In genomic region chr19:12466204-12466603, GRCm38 (mm10) we compare ENCODE assay signal across 9 mouse cellular contexts. TPM values are rescaled to one million over a fixed set of nuclear protein-coding genes. Genes with fewer than 3 reads are reported as not detected.
DNase-seq lines count a peak whose midpoint lies in the region; ATAC-seq and TF ChIP-seq lines count a peak whose summit lies in the region.
"Had no signal": no experiment of that assay in that cellular context is flagged by ENCODE, and none has a peak within 500 bp of the region (broad histone marks: within the 10 kb centered on the region; RNA-seq: fewer than 3 reads in every experiment).

No protein-coding gene starts in this region.

- peak; percentile 73 for DNase-seq in CD4-positive helper T cell, adult 2 months (ENCODE audit: low read depth, low spot score)
- DNase-seq in Patski (ENCODE audit: low read depth, low spot score): no peak
- DNase-seq in cerebellum, postnatal 4 days (ENCODE audit: low spot score in 2 of 2): peak; percentile 38 to 49
- DNase-seq in gastrocnemius, postnatal 14 days: peak; percentile 50
- DNase-seq in liver, embryonic 13.5 days: no peak
- DNase-seq in naive thymus-derived CD4-positive, alpha-beta T cell, adult 2 months (ENCODE audit: low read depth): peak; percentile 84
- peak; percentile 56 for DNase-seq in thymus, postnatal 0 days (ENCODE audit: low spot score)

- no peaks in the 10 kb centered on the region for H3K36me3 ChIP-seq in kidney, embryonic 14.5 days (ENCODE audit: control insufficient read depth, insufficient read depth, low read length)
- H3K36me3 ChIP-seq in liver, embryonic 13.5 days: peaks cover 4% of the 10 kb centered on the region; the same call in 1 of the 2 replicates

- no peak overlapping the region for H3K9ac ChIP-seq in kidney, embryonic 14.5 days (ENCODE audit: low read depth, low read length)
- H3K9ac ChIP-seq in liver, embryonic 13.5 days: no peak overlapping the region

- no peaks in the 10 kb centered on the region for H3K27me3 ChIP-seq in Patski
- H3K27me3 ChIP-seq in kidney, embryonic 14.5 days (ENCODE audit: control insufficient read depth, insufficient read depth, low read length): no peaks in the 10 kb centered on the region
- H3K27me3 ChIP-seq in liver, embryonic 13.5 days: no peaks in the 10 kb centered on the region

- no peak overlapping the region for H3K4me3 ChIP-seq in kidney, embryonic 14.5 days (ENCODE audit: low read length)
- no peak overlapping the region for H3K4me3 ChIP-seq in liver, embryonic 13.5 days (replicated peaks)

- H3K27ac ChIP-seq in kidney, embryonic 14.5 days (ENCODE audit: low read depth, low read length): no peak overlapping the region
- no peak overlapping the region for H3K27ac ChIP-seq in liver, embryonic 13.5 days

- no peak overlapping the region for H3K4me2 ChIP-seq in kidney, embryonic 14.5 days (replicated peaks; ENCODE audit: low read depth, low read length)
- H3K4me2 ChIP-seq in liver, embryonic 13.5 days: no peak overlapping the region

- in situ Hi-C loops in Patski (cut with MboI; ENCODE audit: low pct_unique_long_range_greater_than_20kb): loop anchor here (5.0 kb wide), 2 partner anchors 34 to 36 kb away; partner anchors contain the start of gene Dtx4

- CTCF ChIA-PET in Patski (lab: Charles Lee): interaction anchor here (1.0 to 10.7 kb wide), 9 partner anchors 9 to 126 kb away, joined by 3 to 119 read pairs (median 4); partner anchors contain the start of gene Dtx4

- TF ChIP-seq CTCF in Patski (IDR thresholded peaks at IDR 0.05): peak; percentile 91

- POLR2A ChIA-PET in Patski (lab: Charles Lee): no interaction called here

- H3K9me3 ChIP-seq in kidney, embryonic 14.5 days (ENCODE audit: control insufficient read depth, low read length): no peaks in the 10 kb centered on the region
- H3K9me3 ChIP-seq in liver, embryonic 13.5 days (replicated peaks): no peaks in the 10 kb centered on the region

- intact Hi-C loops in gastrocnemius, postnatal 14 days (cut with DNase I; ENCODE audit: low total_unique reads): loop anchor here (5.0 kb wide), 1 partner anchor 36 kb away; the partner anchor contains the start of gene Dtx4

- H3K4me1 ChIP-seq in kidney, embryonic 14.5 days (ENCODE audit: control insufficient read depth, insufficient read depth, low read length): no peaks in the 10 kb centered on the region
- H3K4me1 ChIP-seq in liver, embryonic 13.5 days (replicated peaks): no peaks in the 10 kb centered on the region

- peak; percentile 52 for ATAC-seq in Patski
- ATAC-seq in kidney, embryonic 14.5 days (ENCODE audit: low FRiP score, low TSS enrichment): peak; percentile 72
- peak; percentile 11; the same call in 1 of the 2 replicates for ATAC-seq in liver, embryonic 13.5 days (ENCODE audit: low read depth)

- WGBS in kidney, embryonic 14.5 days: 30% methylated on average over 7 of the region's 7 CpGs
- WGBS in liver, embryonic 13.5 days (ENCODE audit: insufficient replicate concordance): 20% methylated on average over 7 of the region's 7 CpGs

RNA-seq across cellular contexts. Expression of gene Mpeg1, which starts 5.6 kb away (rescaled TPM):
- 0.19 TPM for polyA plus RNA-seq in Patski (2021)
- 1 to 10 TPM; 1.5 to 1.6 TPM for total RNA-seq in gastrocnemius, postnatal 14 days (2021)
- 0.58 and 0.69 TPM in 2 replicates for polyA plus RNA-seq in kidney, embryonic 14.5 days (2014; fragmentation: Nextera tagmentation; extraction: Ambion mirVana)
- 1.0 TPM in 2 replicates for polyA plus RNA-seq in liver, embryonic 13.5 days (2015; fragmentation: Nextera tagmentation; extraction: Ambion mirVana)
- 2.6 and 2.9 TPM in 2 replicates for polyA plus RNA-seq in thymus, postnatal 0 days (2015; fragmentation: Nextera tagmentation; extraction: Ambion mirVana)

RNA-seq across cellular contexts. Expression of gene Dtx4, which starts 35.0 kb away (rescaled TPM):
- polyA plus RNA-seq in Patski (2021): 36.4 TPM
- 10 to 100 TPM; 10.1 to 14.1 TPM for total RNA-seq in gastrocnemius, postnatal 14 days (2021)
- 3.9 and 7.5 TPM in 2 replicates for polyA plus RNA-seq in kidney, embryonic 14.5 days (2014; fragmentation: Nextera tagmentation; extraction: Ambion mirVana)
- 1.6 and 1.9 TPM in 2 replicates for polyA plus RNA-seq in liver, embryonic 13.5 days (2015; fragmentation: Nextera tagmentation; extraction: Ambion mirVana)
- polyA plus RNA-seq in thymus, postnatal 0 days (2015; fragmentation: Nextera tagmentation; extraction: Ambion mirVana): 3.4 and 4.3 TPM in 2 replicates

RNA-seq across cellular contexts. Expression of gene Pfpl, which starts 38.5 kb away (rescaled TPM):
- not detected for polyA plus RNA-seq in Patski (2021)
- total RNA-seq in gastrocnemius, postnatal 14 days (2021): not detected
- polyA plus RNA-seq in kidney, embryonic 14.5 days (2014; fragmentation: Nextera tagmentation; extraction: Ambion mirVana): not detected in 2 replicates
- polyA plus RNA-seq in liver, embryonic 13.5 days (2015; fragmentation: Nextera tagmentation; extraction: Ambion mirVana): not detected in 2 replicates
- not detected in 2 replicates for polyA plus RNA-seq in thymus, postnatal 0 days (2015; fragmentation: Nextera tagmentation; extraction: Ambion mirVana)
- polyA plus RNA-seq: gonadal fat pad, adult 2 months had no signal

RNA-seq across cellular contexts. Expression of gene Olfr1441, which starts 49.0 kb away (rescaled TPM):
- polyA plus RNA-seq in Patski (2021): not detected
- total RNA-seq in gastrocnemius, postnatal 14 days (2021): not detected
- polyA plus RNA-seq in kidney, embryonic 14.5 days (2014; fragmentation: Nextera tagmentation; extraction: Ambion mirVana): not detected in 2 replicates
- not detected in 2 replicates for polyA plus RNA-seq in liver, embryonic 13.5 days (2015; fragmentation: Nextera tagmentation; extraction: Ambion mirVana)
- polyA plus RNA-seq in thymus, postnatal 0 days (2015; fragmentation: Nextera tagmentation; extraction: Ambion mirVana): not detected in 2 replicates
- polyA plus RNA-seq: gonadal fat pad, adult 2 months had no signal

Comparison
In these comparisons a context has a peak if more than half of its experiments do, and no peak if none do; other contexts are left out.
1. DNase-seq: peak in CD4-positive helper T cell, adult 2 months (single experiment), cerebellum, postnatal 4 days (2 of 2), gastrocnemius, postnatal 14 days (single experiment), naive thymus-derived CD4-positive, alpha-beta T cell, adult 2 months (single experiment) and thymus, postnatal 0 days (single experiment); none in Patski (single experiment) and liver, embryonic 13.5 days (single experiment).
2. ATAC-seq: peak in every context shown above with its lines; median percentile 72 in kidney, embryonic 14.5 days; 52 in Patski; 11 in liver, embryonic 13.5 days.